Mouse (Mus musculus) yolk sac, embryonic 10.5 days (tissue): ENCODE measurements around the gene Bace2.

Experiments
- DNase-seq: peaks from one replicate; pipeline ENCODE4 v3.0.0-alpha.2; 2017; ENCODE audit warnings: low spot score

Bace2 gene

DNA sequence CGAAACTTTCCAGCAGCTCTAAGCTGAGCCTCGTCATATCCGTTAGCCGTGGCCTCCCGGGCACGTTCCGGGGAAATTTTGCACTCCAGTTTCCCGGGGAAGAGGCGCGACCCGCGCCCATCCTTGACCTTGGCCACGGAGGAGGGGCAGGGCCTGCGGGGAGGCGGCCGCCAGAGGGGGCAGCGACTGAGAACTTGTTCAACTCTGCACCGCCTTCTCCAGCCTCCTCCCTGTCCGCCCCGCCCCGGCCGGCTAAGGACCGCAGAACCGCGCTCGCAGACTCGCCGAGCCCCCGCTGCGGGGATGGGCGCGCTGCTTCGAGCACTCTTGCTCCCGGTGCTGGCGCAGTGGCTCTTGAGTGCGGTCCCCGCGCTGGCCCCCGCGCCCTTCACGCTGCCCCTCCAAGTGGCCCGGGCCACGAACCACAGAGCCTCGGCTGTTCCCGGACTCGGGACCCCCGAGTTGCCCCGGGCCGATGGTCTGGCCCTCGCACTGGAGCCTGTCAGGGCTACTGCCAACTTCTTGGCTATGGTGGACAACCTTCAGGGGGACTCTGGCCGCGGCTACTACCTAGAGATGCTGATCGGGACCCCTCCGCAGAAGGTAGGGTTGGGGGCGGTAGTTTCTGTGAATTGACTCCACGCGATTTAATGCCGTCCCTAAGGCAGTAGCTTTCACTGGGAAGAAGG lies at the start of gene Bace2:
Bace2 (plus strand) TSS at position 244 of the 689 bp plus-strand sequence.
- peak; percentile 72 for DNase-seq

DNA sequence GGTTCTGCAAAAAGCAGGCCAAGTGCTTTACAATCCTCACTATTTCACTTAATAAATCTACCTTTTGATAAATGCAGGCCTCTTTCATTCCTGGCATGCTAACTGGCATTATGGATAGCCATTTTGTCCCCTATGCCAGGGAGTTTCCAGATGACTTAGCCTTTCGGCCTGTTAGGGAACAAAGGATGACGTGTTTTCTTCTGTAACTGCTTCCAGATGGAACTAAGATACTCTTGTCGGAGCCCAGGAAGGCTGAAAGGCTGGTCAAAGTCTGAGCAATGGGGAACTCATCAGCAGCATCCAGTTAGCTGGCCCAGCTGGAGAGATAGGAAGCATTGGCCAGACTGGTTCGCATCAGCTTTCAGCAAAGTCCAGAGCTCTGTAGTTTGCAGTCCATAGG lies 48.9 kb upstream of the Bace2 start:
- no peak for DNase-seq

DNA sequence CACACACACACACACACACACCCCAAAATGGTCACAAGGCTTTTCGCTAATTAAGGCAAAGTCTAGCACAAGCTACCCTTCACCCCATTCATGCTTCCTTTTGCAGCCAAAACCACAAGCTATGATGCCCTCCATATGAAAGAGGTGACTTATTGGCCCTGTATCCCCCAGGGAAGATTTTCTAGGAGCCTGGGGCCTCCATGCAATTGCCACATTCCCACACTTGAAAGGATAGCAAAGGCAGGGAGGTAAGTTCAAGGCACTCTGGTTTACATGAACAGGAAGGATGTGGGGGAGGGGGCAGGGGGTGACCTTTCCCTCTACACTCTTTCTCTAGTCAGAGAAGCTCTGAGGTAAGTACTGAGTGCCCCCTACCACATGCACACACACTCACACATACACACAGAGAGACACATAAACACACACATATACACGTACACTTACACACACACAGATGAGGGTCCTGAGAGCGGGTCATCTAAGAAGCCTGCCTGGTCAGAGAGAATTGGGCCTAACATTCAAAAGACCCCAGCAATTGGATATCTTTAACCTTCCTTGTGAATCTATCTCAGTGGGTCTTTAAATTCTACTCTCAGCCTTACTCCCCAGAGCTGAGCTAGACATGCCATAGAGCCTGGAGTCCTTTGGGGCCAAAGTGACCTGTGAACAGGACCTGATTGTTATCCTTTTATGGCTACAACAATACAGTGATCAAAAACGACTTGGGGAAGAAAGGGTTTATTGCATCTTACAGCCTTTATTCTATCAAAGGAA lies 46.6 kb upstream of the Bace2 start:
- no peak for DNase-seq

- no peak for DNase-seq
Measured at GRCm38 (mm10) chr16:97310570-97310846, 46.0 kb upstream of the Bace2 start.

DNA sequence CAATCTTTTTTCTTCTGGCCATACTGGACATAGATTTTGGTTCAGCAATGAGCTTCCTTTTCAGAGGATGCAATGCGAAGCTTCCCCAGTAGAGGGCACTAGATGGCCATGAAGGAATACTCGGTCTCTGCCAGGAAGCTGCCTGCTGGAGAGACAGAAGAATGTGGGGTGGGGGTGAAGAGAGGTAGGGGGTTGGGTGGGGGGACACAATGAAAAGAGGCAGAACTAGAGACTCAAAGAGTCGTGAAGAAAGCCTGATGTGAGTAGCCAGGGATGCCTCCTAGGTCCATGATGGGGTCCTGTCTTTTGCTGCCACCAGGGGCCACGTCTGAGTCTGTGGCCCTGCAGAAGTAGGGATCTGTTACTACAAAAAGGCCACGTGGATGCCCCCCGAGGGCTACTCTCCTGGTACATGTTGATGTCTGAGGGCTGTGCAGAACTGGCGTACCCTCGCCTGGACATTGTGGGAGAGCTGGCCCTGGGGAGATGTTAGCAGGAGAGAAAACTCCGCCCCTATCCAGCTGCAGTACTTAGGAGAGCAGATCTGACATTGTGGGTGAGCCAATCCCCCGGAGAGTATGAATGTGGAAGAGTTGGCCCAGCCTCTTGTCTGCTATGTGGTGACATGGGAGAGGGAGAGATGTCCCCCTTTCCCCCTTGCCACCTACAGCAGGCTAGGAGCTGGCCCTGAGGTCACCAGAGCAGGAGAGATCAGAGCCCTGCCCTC lies 43.4 kb upstream of the Bace2 start:
- DNase-seq: peak; percentile 45

GRCm38 (mm10) chr16:97321576-97321975 lies 35.0 kb upstream of the Bace2 start:
- DNase-seq: no peak

DNA sequence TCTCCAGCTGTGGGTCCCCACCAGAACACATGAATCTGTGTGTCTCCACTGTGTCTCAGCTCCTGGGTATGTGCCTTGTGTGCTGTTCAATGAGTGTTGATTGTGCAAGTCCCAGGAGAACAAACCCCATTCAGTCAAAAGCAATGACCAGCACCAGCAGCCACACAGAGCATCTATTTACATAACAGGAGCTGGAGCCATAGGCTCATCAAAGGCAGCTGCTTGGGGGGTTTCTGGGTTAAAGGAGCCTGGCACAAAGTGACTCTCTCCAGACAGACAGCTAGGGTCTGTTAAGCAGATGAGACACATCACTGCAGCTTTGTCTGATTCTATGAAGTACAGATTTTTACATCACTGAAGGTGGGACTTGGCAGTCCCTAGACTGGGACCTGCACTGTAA lies 33.9 kb upstream of the Bace2 start:
- DNase-seq: no peak

DNA sequence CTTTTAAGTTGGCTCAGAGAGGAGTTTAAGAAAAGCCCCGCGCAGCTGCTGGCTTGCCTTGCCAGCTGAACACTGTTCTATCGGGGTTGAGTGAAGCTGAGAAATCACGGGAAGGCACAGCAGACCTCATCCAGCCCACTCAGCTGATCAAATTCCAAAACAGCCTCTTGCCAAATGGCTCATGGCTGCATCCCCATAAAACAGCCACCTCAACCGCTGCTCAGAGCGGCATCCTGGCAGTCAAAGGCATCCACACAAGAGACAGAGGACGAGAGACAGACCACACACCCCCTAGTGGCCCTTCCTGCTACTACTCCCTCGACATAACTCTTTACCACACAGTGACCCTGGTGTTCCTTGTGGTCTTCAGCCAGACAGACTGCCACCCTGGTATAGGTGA lies 30.6 kb upstream of the Bace2 start:
- DNase-seq: no peak

- no peak for DNase-seq
Measured at GRCm38 (mm10) chr16:97328602-97329001, 27.9 kb upstream of the Bace2 start.

- peak; percentile 18 for DNase-seq
Measured at GRCm38 (mm10) chr16:97353013-97353412, 3.5 kb upstream of the Bace2 start.

- DNase-seq: no peak
Measured at GRCm38 (mm10) chr16:97354632-97355031, 1.9 kb upstream of the Bace2 start.

DNA sequence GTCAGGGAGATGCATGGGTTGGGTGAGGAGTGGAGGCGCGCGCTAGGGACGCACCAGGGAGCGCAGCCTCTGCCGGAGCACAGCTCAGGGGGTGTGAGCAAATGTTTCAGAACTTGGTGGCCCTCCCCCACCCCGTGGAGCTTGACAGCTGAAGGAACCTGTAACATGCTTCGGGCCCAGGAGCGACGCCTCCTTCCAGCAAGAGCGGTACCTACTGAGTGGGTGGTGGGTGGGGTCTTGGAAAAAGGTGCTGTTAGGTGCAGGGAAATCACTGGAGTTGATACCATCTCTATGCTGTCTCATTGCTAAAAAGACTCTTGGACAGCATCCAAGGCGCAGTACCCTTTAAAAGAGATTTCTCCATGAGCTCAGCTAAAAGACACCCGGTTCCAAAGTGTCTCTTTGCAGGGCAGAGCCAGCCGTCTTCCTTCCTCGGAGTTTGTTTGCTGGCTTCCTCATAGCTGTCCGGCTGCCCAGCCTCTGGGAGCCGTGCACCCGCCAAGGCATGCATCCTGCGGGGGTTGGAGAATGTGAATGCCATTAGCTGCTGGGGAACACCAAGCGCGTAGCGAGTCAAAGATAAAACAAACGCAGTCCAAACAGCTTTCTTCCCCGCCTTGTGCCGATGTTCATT lies 763 bp downstream of the Bace2 start:
- peak; percentile 10 for DNase-seq

DNA sequence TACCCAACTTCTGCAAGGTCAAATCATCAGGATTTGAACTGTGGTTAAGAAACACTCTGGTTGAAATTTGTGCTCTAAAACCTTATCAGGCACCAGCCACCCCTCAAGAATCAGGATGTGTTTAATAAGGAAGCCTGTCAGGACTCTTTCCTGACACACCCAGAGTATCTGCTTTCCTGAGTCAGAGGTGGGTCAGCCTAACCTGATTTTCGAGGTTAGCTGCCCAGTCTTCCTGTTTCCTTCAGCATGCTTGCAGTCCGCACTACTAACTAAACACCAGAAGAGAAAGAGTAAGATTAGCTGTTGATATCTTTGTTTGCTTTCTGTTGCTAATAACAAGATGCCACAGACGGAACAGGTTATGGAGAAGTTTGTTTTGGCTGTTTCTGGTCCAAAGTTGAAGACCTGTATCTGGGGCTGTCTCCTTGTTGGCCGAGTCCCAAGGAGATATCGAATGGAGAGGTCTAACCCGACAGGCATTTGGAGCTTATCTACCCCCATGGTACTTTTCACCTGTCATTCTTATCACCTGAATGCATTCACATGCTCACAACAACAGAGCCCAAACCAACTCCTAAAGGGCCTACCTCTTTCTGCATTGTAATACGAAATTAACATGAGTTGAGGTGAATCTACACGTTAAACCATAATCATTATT lies 5.8 kb downstream of the Bace2 start:
- no peak for DNase-seq

GRCm38 (mm10) chr16:97366141-97366540 lies 9.6 kb downstream of the Bace2 start:
- DNase-seq: no peak

GRCm38 (mm10) chr16:97370258-97370657 lies 13.7 kb downstream of the Bace2 start:
- DNase-seq: no peak

DNA sequence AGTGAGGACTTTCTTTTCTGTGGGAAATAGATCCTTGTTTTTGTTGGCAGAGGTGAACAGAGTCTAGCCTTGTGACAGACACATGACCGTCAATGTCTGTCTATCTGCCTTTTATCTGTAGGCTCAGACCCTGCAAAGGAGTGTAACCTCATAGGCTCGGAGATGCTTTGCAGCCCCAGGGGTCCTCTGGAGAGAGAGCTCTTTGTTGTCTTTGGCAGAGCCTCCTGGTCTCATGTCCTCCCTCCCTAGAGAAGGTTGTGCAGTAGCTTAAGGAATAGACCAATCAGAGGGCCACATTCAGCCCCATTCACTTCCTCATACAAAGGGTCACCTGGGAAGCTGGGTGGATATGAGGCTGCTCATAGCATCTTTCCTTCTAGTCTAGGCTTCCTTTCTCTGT lies 31.4 kb downstream of the Bace2 start:
- no peak for DNase-seq

DNA sequence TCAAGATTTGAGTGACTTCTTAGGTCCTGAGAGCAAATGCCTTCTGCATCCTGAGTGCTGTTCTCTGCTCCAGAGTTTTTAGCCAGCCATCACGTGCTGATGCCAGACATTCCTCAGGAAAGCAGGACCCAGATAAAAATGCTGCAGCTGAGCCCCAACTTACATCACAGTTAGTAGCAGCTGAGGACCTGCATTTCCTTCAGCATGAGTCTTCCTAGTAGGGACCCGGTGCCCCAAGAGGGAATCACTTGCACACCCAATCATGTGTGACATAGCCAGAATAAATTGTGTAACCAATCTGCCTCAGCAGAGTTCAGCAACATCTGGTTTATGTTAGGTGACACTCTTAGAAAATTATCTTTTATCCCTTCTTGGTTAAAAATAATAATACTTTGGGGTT lies 34.7 kb downstream of the Bace2 start:
- DNase-seq: peak; percentile 7

DNA sequence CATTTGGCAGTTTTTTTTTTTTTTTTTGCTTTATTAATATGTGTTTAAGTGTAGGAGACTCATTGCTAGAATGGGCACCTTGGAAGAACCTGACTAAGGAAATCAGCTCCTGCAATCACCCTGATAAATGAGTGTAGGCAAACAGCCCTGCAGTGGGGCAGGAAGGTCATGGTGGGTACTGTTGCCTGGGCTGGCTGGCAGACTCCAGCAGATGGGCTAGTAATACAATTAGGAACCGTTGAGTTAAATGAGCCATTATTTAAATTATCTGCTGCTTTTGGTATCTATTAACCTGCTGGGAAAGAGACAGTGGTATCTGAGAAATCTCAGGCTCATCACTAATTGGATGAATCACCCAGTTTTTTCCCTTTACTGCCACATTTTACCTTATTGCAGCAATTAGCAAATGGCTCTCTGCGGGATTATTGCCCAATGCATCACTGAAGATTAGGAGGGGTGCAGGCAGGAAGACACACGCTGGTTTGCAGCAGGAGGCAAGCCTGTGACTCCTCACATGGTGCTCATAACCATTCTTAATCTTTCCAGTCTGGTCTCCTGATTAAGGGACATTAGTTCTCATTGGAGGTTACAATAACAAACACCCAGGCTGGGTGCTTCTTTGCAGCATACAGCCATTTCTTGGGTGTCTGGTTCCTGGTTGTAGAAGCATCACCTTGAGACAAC lies 35.3 kb downstream of the Bace2 start:
- DNase-seq: no peak

DNA sequence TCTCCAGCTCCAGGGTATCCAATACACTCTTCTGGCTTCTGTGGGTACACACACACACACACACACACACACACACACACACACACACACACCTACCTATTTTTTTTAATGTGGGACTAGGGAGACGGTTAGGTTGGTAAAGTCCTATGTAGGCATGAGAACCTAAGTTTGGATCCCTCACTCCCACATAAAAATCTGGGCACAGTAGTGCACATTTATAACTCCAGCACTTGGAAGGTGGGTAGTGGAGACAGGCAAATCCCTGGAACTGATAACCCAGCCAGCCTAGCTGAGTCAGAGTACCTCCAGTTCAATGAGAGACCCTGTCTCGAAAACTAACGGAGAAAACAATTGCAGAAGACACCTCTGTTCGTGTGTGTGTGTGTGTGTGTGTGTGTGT lies 39.9 kb downstream of the Bace2 start:
- DNase-seq: no peak

DNA sequence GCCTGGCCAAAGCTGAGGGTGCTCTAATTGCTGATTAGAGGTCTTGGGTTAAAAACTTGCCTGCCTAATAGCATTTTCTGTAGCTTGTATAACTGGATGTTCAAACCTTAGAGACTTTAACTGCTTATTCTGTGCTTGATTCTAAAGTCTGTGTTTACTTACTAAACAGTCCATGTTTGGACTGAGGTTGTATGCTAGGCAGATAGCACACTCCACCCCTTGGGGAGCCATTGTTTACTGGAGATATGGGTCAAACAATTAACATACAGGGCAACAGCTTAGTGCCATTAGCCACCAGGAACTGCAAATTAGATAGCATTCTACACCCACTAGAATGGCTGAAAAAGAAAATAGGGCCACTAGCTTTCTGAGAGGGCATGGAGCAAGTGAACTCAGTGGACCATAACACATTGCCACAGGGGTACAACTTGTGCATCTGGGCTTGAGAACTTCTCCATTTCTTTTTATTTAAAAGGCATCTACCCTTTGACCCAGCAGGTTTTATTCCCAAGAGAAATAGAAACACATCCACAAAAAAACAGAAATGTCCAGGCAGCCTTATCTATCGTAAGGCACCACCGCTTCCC lies 41.5 kb downstream of the Bace2 start:
- DNase-seq: peak; percentile 8

DNA sequence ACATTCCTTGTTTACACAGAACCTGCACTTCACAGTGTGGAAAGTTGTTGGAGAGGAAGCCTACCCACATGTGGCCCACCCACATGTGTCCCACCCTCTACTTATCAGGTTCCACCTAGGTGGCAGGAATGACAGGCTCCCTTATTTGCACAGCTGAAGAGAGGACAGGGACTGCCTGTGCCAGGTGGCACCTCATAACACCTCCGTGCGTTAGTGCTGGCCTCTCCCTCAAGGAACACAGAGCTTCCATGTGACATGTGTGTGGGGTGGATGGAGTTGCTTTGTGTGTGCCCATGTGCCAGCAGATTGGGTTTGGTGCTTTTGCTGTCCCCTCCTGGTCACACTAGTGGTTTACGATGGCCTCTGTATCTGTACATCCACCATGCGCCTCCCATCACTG lies 43.4 kb downstream of the Bace2 start:
- DNase-seq: no peak
